Mouse (Mus musculus) CH12.LX (cell line): ENCODE results near the gene Gtsf1. TPM values are rescaled to one million over a fixed set of nuclear protein-coding genes. Genes with fewer than 3 reads are reported as not detected.

ENCODE experiments used
- DNase-seq: peaks from one replicate; pipeline ENCODE4 v3.0.0-alpha.2; 2013; ENCODE audit errors: extremely low read depth
- H3K27ac ChIP-seq: 2 replicates; pipeline ENCODE4 v1.5.1; 2012; ENCODE audit warnings: low read depth, mild to moderate bottlenecking, control low read depth, moderate library complexity; ENCODE audit not compliant: insufficient read depth
- H3K27me3 ChIP-seq: replicated peaks from 2 replicates; pipeline ENCODE3; 2012; ENCODE audit warnings: inconsistent platforms
- H3K36me3 ChIP-seq, 2 experiments: replicated peaks in 1 of 2; 2 replicates each; pipeline versions ENCODE3 to v1.6.1; 2012; ENCODE audit warnings: inconsistent platforms in 1 of 2, low read length in 1 of 2, mild to moderate bottlenecking in 1 of 2, mixed read lengths in 1 of 2, moderate library complexity in 1 of 2; ENCODE audit not compliant: control insufficient read depth in 1 of 2, insufficient read depth in 1 of 2
- H3K4me1 ChIP-seq, 2 experiments: 2 replicates each; pipeline ENCODE4 v1.6.1; 2012; ENCODE audit warnings: inconsistent platforms in 1 of 2, moderate library complexity in 1 of 2; ENCODE audit not compliant: insufficient read depth in 2 of 2, control insufficient read depth in 1 of 2
- H3K4me2 ChIP-seq: 2 replicates; pipeline ENCODE4 v1.6.1; 2012; ENCODE audit warnings: low read depth, mild to moderate bottlenecking, control low read depth; ENCODE audit not compliant: poor library complexity, insufficient read depth, severe bottlenecking
- H3K4me3 ChIP-seq, 3 experiments: fragments of 150-350 bp in 1 of 3; sonication (generic) in 1 of 3; replicated peaks in 1 of 3; 2 replicates each; pipeline versions ENCODE3 to v1.5.1; 2011 to 2012; ENCODE audit warnings: low read depth in 2 of 3, low read length in 2 of 3, mild to moderate bottlenecking in 2 of 3, moderate library complexity in 2 of 3, control low read depth in 1 of 3, improper control_type of control experiment in 1 of 3, inconsistent platforms in 1 of 3, mixed read lengths in 1 of 3; ENCODE audit not compliant: poor library complexity in 1 of 3
- H3K79me2 ChIP-seq: replicated peaks from 2 replicates; pipeline ENCODE4 v1.6.1; 2012; ENCODE audit warnings: mild to moderate bottlenecking, moderate library complexity; ENCODE audit not compliant: control insufficient read depth, poor library complexity, insufficient read depth, severe bottlenecking; ENCODE audit errors: extremely low read depth
- H3K9ac ChIP-seq: 2 replicates; pipeline ENCODE4 v1.6.1; 2012; ENCODE audit warnings: low read depth, mild to moderate bottlenecking, control low read depth, moderate library complexity; ENCODE audit not compliant: insufficient read depth
- H3K9me3 ChIP-seq: replicated peaks from 2 replicates; pipeline ENCODE3; 2012; ENCODE audit warnings: low read length, inconsistent platforms, mixed read lengths
- BHLHE40 ChIP-seq: IDR thresholded peaks from 2 replicates; pipeline ENCODE4 v1.6.1; 2011; ENCODE audit warnings: mild to moderate bottlenecking, low read depth, low read length, improper control_type of control experiment
- CHD1 ChIP-seq: IDR thresholded peaks from 2 replicates; pipeline ENCODE4 v1.6.1; 2012; ENCODE audit warnings: low read depth, low read length, improper control_type of control experiment, inconsistent platforms
- CHD2 ChIP-seq: IDR thresholded peaks from 2 replicates; pipeline ENCODE4 v1.6.1; 2011; ENCODE audit warnings: low read length, improper control_type of control experiment
- CTCF ChIP-seq, 2 experiments: IDR thresholded peaks in 1 of 2; conservative IDR thresholded peaks in 1 of 2; 2 replicates each; pipeline ENCODE4 v1.5.1; 2011 to 2012; ENCODE audit warnings: low read depth in 2 of 2, low read length in 2 of 2, improper control_type of control experiment in 1 of 2, inconsistent platforms in 1 of 2, mild to moderate bottlenecking in 1 of 2, moderate library complexity in 1 of 2
- ELF1 ChIP-seq: IDR thresholded peaks from 2 replicates; pipeline ENCODE4 v1.6.1; 2014; ENCODE audit warnings: low read depth, mild to moderate bottlenecking, inconsistent platforms, low read length, improper control_type of control experiment
- EP300 ChIP-seq: IDR thresholded peaks from 2 replicates; pipeline ENCODE4 v1.6.1; 2011; ENCODE audit warnings: low read length, improper control_type of control experiment
- ETS1 ChIP-seq: conservative IDR thresholded peaks from 2 replicates; pipeline ENCODE4 v1.6.1; 2012; ENCODE audit warnings: low read depth, mild to moderate bottlenecking, inconsistent platforms, low read length, improper control_type of control experiment, moderate library complexity
- GABPA ChIP-seq: IDR thresholded peaks from 2 replicates; pipeline ENCODE4 v1.6.1; 2012; ENCODE audit warnings: low read depth, low read length, improper control_type of control experiment, inconsistent platforms; ENCODE audit not compliant: insufficient replicate concordance
- IRF4 ChIP-seq: IDR thresholded peaks from 2 replicates; pipeline ENCODE4 v1.6.1; 2014; ENCODE audit warnings: low read depth, mild to moderate bottlenecking, inconsistent platforms, low read length, improper control_type of control experiment
- JUN ChIP-seq: IDR thresholded peaks from 2 replicates; pipeline ENCODE4 v1.6.1; 2011; ENCODE audit warnings: low read depth, mild to moderate bottlenecking, low read length, improper control_type of control experiment, moderate library complexity; ENCODE audit not compliant: insufficient read depth
- JUND ChIP-seq: conservative IDR thresholded peaks from 2 replicates; pipeline ENCODE4 v1.6.1; 2011; ENCODE audit warnings: low read depth, low read length, improper control_type of control experiment
- MEF2A ChIP-seq: IDR thresholded peaks from 2 replicates; pipeline ENCODE4 v1.6.1; 2014; ENCODE audit warnings: low read depth, mild to moderate bottlenecking, inconsistent platforms, low read length, improper control_type of control experiment, borderline replicate concordance
- MXI1 ChIP-seq: IDR thresholded peaks from 2 replicates; pipeline ENCODE4 v1.6.1; 2011; ENCODE audit warnings: mild to moderate bottlenecking, low read depth, low read length, improper control_type of control experiment
- PAX5 ChIP-seq: IDR thresholded peaks from 2 replicates; pipeline ENCODE4 v1.6.1; 2012; ENCODE audit warnings: low read length, inconsistent platforms, mixed read lengths
- POLR2AphosphoS2 ChIP-seq: IDR thresholded peaks from 2 replicates; pipeline ENCODE4 v1.6.1; 2011; ENCODE audit warnings: low read depth, low read length, improper control_type of control experiment
- RAD21 ChIP-seq: IDR thresholded peaks from 2 replicates; pipeline ENCODE4 v1.6.1; 2011; ENCODE audit warnings: low read depth, mild to moderate bottlenecking, low read length, improper control_type of control experiment, moderate library complexity
- SIN3A ChIP-seq: IDR thresholded peaks from 2 replicates; pipeline ENCODE4 v1.6.1; 2012; ENCODE audit warnings: low read length, improper control_type of control experiment, inconsistent platforms
- ZC3H11A ChIP-seq: IDR thresholded peaks from 2 replicates; pipeline ENCODE4 v1.6.1; 2012; ENCODE audit warnings: low read depth, mild to moderate bottlenecking, inconsistent platforms, low read length, improper control_type of control experiment
- dilution Hi-C: fragments of 300-500 bp; cut with MboI; formaldehyde crosslinking; loops from 2 replicates; pipeline ENCODE4 v1.14.3; 2020; ENCODE audit warnings: low sequenced_read_pairs; ENCODE audit not compliant: extremely low pct_unique_long_range_greater_than_20kb, extremely low pct_ligation_motif_present
- in situ Hi-C: fragments of 300-500 bp; cut with MboI; formaldehyde crosslinking; loops from 3 replicates; pipeline ENCODE4 v1.14.3; 2019; ENCODE audit warnings: low sequenced_read_pairs, low pct_ligation_motif_present, low pct_unique_long_range_greater_than_20kb, mixed read lengths
- polyA plus RNA-seq: library from polyadenylated mRNA; unstranded; fragments of >175 nt; gene quantifications from 2 replicates; pipeline ENCODE4 v1.2.1, GENCODE M21; 2012; ENCODE audit warnings: low read depth; ENCODE audit not compliant: insufficient read length
- total RNA-seq, 2 experiments: library from RNA; depleted of rRNA; stranded (reverse); fragments of 300-350 nt in 1 of 2; fragments of >200 nt in 1 of 2; gene quantifications; 2 replicates each; pipeline ENCODE4 v1.2.3; 2012 to 2014

The Gtsf1 gene
- total and polyA plus RNA-seq, 3 experiments: not detected

GRCm38 (mm10) chr15:103361269-103361668 lies 69.0 kb downstream of the Gtsf1 start:
- H3K4me1 ChIP-seq: peaks cover 22 to 68% of the 10 kb centered on the region in 2 experiments

GRCm38 (mm10) chr15:103359869-103360602 lies 70.2 kb downstream of the Gtsf1 start:
- no peak overlapping the region for H3K4me2 ChIP-seq
- dilution Hi-C loops (no loop called here), in situ Hi-C loops (no loop called here)
- H3K79me2 ChIP-seq: no peaks in the 10 kb centered on the region
- H3K9ac ChIP-seq: no peak overlapping the region
- H3K27me3 ChIP-seq: no peaks in the 10 kb centered on the region
- no peak overlapping the region for H3K4me3 ChIP-seq
- no peaks in the 10 kb centered on the region for H3K9me3 ChIP-seq
- no peak for DNase-seq
- no peaks in the 10 kb centered on the region for H3K36me3 ChIP-seq
- no peak overlapping the region for H3K27ac ChIP-seq
- peaks cover 32 to 78% of the 10 kb centered on the region in 2 experiments for H3K4me1 ChIP-seq
- TF ChIP-seq ELF1: peak; percentile 24; the same call in 1 of the 2 replicates
- TF ChIP-seq IRF4: no peak
- no peak for TF ChIP-seq PAX5
- 0 out of 2 replicates have a peak, but pooled peaks have one; percentile 11 for TF ChIP-seq EP300
- TF ChIP-seq JUND: 0 out of 2 replicates have a peak, but pooled peaks have one; percentile 17
- TF ChIP-seq RAD21: no peak
- no peak for TF ChIP-seq ZC3H11A

More at GRCm38 (mm10) chr15:103361269-103361668, 69.0 kb downstream of the Gtsf1 start:
- in situ Hi-C loops (no loop called here), dilution Hi-C loops (no loop called here)
- Histone ChIP-seq H3K4me2 (no peak overlapping the region; the same call in 1 of the 2 replicates), H3K27ac (no peak overlapping the region), H3K79me2 (no peaks in the 10 kb centered on the region), H3K9me3 (no peaks in the 10 kb centered on the region), H3K9ac (no peak overlapping the region), H3K27me3 (no peaks in the 10 kb centered on the region), H3K4me3 (no peak overlapping the region), H3K36me3 (no peaks in the 10 kb centered on the region)
- TF ChIP-seq BHLHE40 (peak; percentile 26; the same call in 1 of the 2 replicates), SIN3A (no peak), IRF4 (peak; percentile 88), CHD1 (no peak), EP300 (peak; percentile 76), CTCF (conservative IDR thresholded peaks at IDR 0.05 in 1 of 2, IDR thresholded peaks at IDR 0.05 in 1 of 2; ENCODE audit: low read depth in 2 of 2, low read length in 2 of 2) (no peak), JUN (no peak), MEF2A (peak; percentile 49; the same call in 1 of the 2 replicates), GABPA (no peak), MXI1 (peak; percentile 34; the same call in 1 of the 2 replicates), ELF1 (peak; percentile 53), POLR2AphosphoS2 (no peak), ETS1 (0 out of 2 replicates have a peak, but pooled peaks have one; percentile 6), CHD2 (no peak), JUND (no peak)
- peak; percentile 52 for DNase-seq
